Mouse (Mus musculus): Measurements from ENCODE around the gene Fbxw15. TPM values are rescaled to one million over a fixed set of nuclear protein-coding genes. Genes with fewer than 3 reads are reported as not detected.

Gene Fbxw15
- not detected for polyA plus RNA-seq (2014; fragmentation: Illumina TruSeq; extraction: RNeasy Lipid Tissue Mini Kit (QIAGEN cat#74804); ENCODE audit: low read depth, low replicate concordance)

GRCm38 (mm10) chr9:109568162-109568561 is at the start of gene Fbxw15:
Fbxw15 (minus strand) TSS chr9:109568262.

Other genes with a start within 250 kb of the Fbxw15 start
- gene Fbxw28, start 228.6 kb downstream of the Fbxw15 start, polyA plus RNA-seq (2014; fragmentation: Illumina TruSeq; extraction: RNeasy Lipid Tissue Mini Kit (QIAGEN cat#74804); ENCODE audit: low read depth, low replicate concordance), result not detected
- gene Fbxw22, start 164.0 kb downstream of the Fbxw15 start, polyA plus RNA-seq (2014; fragmentation: Illumina TruSeq; extraction: RNeasy Lipid Tissue Mini Kit (QIAGEN cat#74804); ENCODE audit: low read depth, low replicate concordance), result not detected
- not detected for gene Fbxw16, start 119.1 kb downstream of the Fbxw15 start, polyA plus RNA-seq (2014; fragmentation: Illumina TruSeq; extraction: RNeasy Lipid Tissue Mini Kit (QIAGEN cat#74804); ENCODE audit: low read depth, low replicate concordance)
- not detected for gene Fbxw19, start 72.4 kb downstream of the Fbxw15 start, polyA plus RNA-seq (2014; fragmentation: Illumina TruSeq; extraction: RNeasy Lipid Tissue Mini Kit (QIAGEN cat#74804); ENCODE audit: low read depth, low replicate concordance)
- not detected for gene Fbxw24, start 57.8 kb upstream of the Fbxw15 start, polyA plus RNA-seq (2014; fragmentation: Illumina TruSeq; extraction: RNeasy Lipid Tissue Mini Kit (QIAGEN cat#74804); ENCODE audit: low read depth, low replicate concordance)
- gene Fbxw25, start 96.4 kb upstream of the Fbxw15 start, polyA plus RNA-seq (2014; fragmentation: Illumina TruSeq; extraction: RNeasy Lipid Tissue Mini Kit (QIAGEN cat#74804); ENCODE audit: low read depth, low replicate concordance), result not detected
- gene Fbxw18, start 134.4 kb upstream of the Fbxw15 start, polyA plus RNA-seq (2014; fragmentation: Illumina TruSeq; extraction: RNeasy Lipid Tissue Mini Kit (QIAGEN cat#74804); ENCODE audit: low read depth, low replicate concordance), result not detected
- not detected for gene Fbxw26, start 177.8 kb upstream of the Fbxw15 start, polyA plus RNA-seq (2014; fragmentation: Illumina TruSeq; extraction: RNeasy Lipid Tissue Mini Kit (QIAGEN cat#74804); ENCODE audit: low read depth, low replicate concordance)
- not detected for gene Fbxw27, start 222.4 kb upstream of the Fbxw15 start, polyA plus RNA-seq (2014; fragmentation: Illumina TruSeq; extraction: RNeasy Lipid Tissue Mini Kit (QIAGEN cat#74804); ENCODE audit: low read depth, low replicate concordance)
- not detected for gene Spink8, start 244.0 kb upstream of the Fbxw15 start, polyA plus RNA-seq (2014; fragmentation: Illumina TruSeq; extraction: RNeasy Lipid Tissue Mini Kit (QIAGEN cat#74804); ENCODE audit: low read depth, low replicate concordance)

All from heart, adult 10 weeks (tissue).